Mouse (Mus musculus) hindbrain, postnatal 0 days (tissue): ENCODE measurements at regions not wholly inside any gene's neighbourhood (a gene's known extent, or its start where the extent isn't known, plus 50 kb on each side); places are given as distances from the start of the nearest gene placed in this dataset.

ENCODE experiments used
- ATAC-seq: fragments of 200-750 bp; cut with Nextera tagmentation; 2 replicates; pipeline ENCODE4 v1.8.0; 2017; ENCODE audit warnings: mild to moderate bottlenecking, moderate TSS enrichment, moderate library complexity
- DNase-seq: peaks from one replicate; pipeline ENCODE4 v3.0.0-alpha.2; 2015; ENCODE audit warnings: low spot score
- H3K27ac ChIP-seq: fragments of 300-500 bp; sonication (generic); 2 replicates; pipeline ENCODE4 v1.5.1; 2014; ENCODE audit warnings: mild to moderate bottlenecking
- H3K27me3 ChIP-seq: fragments of 300-500 bp; sonication (generic); 2 replicates; pipeline ENCODE4 v1.6.1; 2014; ENCODE audit warnings: low read length, mixed read lengths; ENCODE audit not compliant: insufficient read depth
- H3K36me3 ChIP-seq: fragments of 300-500 bp; sonication (generic); 2 replicates; pipeline ENCODE4 v1.6.1; 2014; ENCODE audit warnings: low read length, mixed read lengths; ENCODE audit not compliant: insufficient read depth
- H3K4me1 ChIP-seq: fragments of 300-500 bp; sonication (generic); 2 replicates; pipeline ENCODE4 v1.6.1; 2014; ENCODE audit warnings: antibody characterized with exemption, low read length, mixed read lengths; ENCODE audit not compliant: insufficient read depth
- H3K4me2 ChIP-seq: fragments of 300-500 bp; sonication (generic); 2 replicates; pipeline ENCODE4 v1.6.1; 2014; ENCODE audit warnings: low read depth, mild to moderate bottlenecking, low read length, moderate library complexity, mixed read lengths
- H3K4me3 ChIP-seq: fragments of 300-500 bp; sonication (generic); 2 replicates; pipeline ENCODE4 v1.5.1; 2014; ENCODE audit warnings: low read length
- H3K9ac ChIP-seq: fragments of 300-500 bp; sonication (generic); replicated peaks from 2 replicates; pipeline ENCODE4 v1.6.1; 2014; ENCODE audit warnings: mild to moderate bottlenecking, low read length, moderate library complexity, mixed read lengths
- H3K9me3 ChIP-seq: fragments of 300-500 bp; sonication (generic); 2 replicates; pipeline ENCODE4 v1.6.1; 2016; ENCODE audit warnings: low read length, mixed read lengths
- CTCF ChIP-seq: IDR thresholded peaks from 2 replicates; pipeline ENCODE4 v1.5.1; 2016; ENCODE audit warnings: antibody characterized with exemption, control low read depth, low read depth
- WGBS: fragments of 180-500 bp; shearing (Covaris S2); extraction: QIAGEN DNeasy Blood & Tissue Kit; methylation state at CpG from one replicate; pipeline ENCODE4 v1.1.7; 2014; 5-methylcytosine and 5-hydroxymethylcytosine counted together

- H3K27me3 ChIP-seq: no peaks in the 10 kb centered on the region
- no peak overlapping the region for H3K27ac ChIP-seq
- no peak overlapping the region for H3K4me2 ChIP-seq
- no peaks in the 10 kb centered on the region for H3K4me1 ChIP-seq
- TF ChIP-seq CTCF: no peak
- 39% methylated on average over 3 of the region's 3 CpGs for WGBS
- ATAC-seq: no peak
- no peaks in the 10 kb centered on the region for H3K9me3 ChIP-seq
- no peak for DNase-seq
- no peaks in the 10 kb centered on the region for H3K36me3 ChIP-seq
- H3K4me3 ChIP-seq: no peak overlapping the region
- no peak overlapping the region for H3K9ac ChIP-seq
Measured at GRCm38 (mm10) chr9:49998101-49998500, 199.4 kb upstream of the Ncam1 start.

GRCm38 (mm10) chr9:49989464-49990271 lies 190.9 kb upstream of the Ncam1 start:
- Histone ChIP-seq H3K4me3 (0 out of 2 replicates have a peak overlapping the region, but pooled peaks have one; percentile 1), H3K27ac (peak overlapping the region; percentile 3; the same call in 1 of the 2 replicates), H3K4me2 (peak overlapping the region; percentile 43)

GRCm38 (mm10) chr9:49988064-49988463 lies 189.3 kb upstream of the Ncam1 start:
- DNase-seq (no peak), ATAC-seq (no peak)
- H3K36me3 ChIP-seq: no peaks in the 10 kb centered on the region
- TF ChIP-seq CTCF: no peak
- H3K27ac ChIP-seq: no peak overlapping the region
- no peak overlapping the region for H3K4me2 ChIP-seq
- H3K4me1 ChIP-seq: peaks cover 11% of the 10 kb centered on the region; the same call in 1 of the 2 replicates
- H3K9ac ChIP-seq: no peak overlapping the region
- H3K4me3 ChIP-seq: no peak overlapping the region
- no peaks in the 10 kb centered on the region for H3K9me3 ChIP-seq
- 53% methylated on average over 5 of the region's 5 CpGs for WGBS
- no peaks in the 10 kb centered on the region for H3K27me3 ChIP-seq

More at GRCm38 (mm10) chr9:49989464-49990271, 190.9 kb upstream of the Ncam1 start:
- H3K36me3 ChIP-seq: no peaks in the 10 kb centered on the region
- DNase-seq (peak; percentile 89), ATAC-seq (peak; percentile 87)
- H3K27me3 ChIP-seq: no peaks in the 10 kb centered on the region
- peaks cover 11% of the 10 kb centered on the region; the same call in 1 of the 2 replicates for H3K4me1 ChIP-seq
- H3K9ac ChIP-seq: no peak overlapping the region
- WGBS: 26% methylated on average over 14 of the region's 14 CpGs
- no peaks in the 10 kb centered on the region for H3K9me3 ChIP-seq
- TF ChIP-seq CTCF: no peak

- H3K36me3 ChIP-seq: no peaks in the 10 kb centered on the region
- TF ChIP-seq CTCF: no peak
- no peaks in the 10 kb centered on the region for H3K9me3 ChIP-seq
- H3K4me3 ChIP-seq: no peak overlapping the region
- ATAC-seq (no peak), DNase-seq (no peak)
- H3K9ac ChIP-seq: no peak overlapping the region
- H3K4me2 ChIP-seq: no peak overlapping the region
- H3K27me3 ChIP-seq: no peaks in the 10 kb centered on the region
- H3K27ac ChIP-seq: no peak overlapping the region
- peaks cover 11% of the 10 kb centered on the region; the same call in 1 of the 2 replicates for H3K4me1 ChIP-seq
Measured at GRCm38 (mm10) chr9:49987481-49987880, 188.8 kb upstream of the Ncam1 start.

- Histone ChIP-seq H3K9ac (no peak overlapping the region), H3K4me2 (no peak overlapping the region), H3K4me3 (no peak overlapping the region), H3K9me3 (no peaks in the 10 kb centered on the region), H3K36me3 (no peaks in the 10 kb centered on the region), H3K27me3 (no peaks in the 10 kb centered on the region), H3K27ac (no peak overlapping the region), H3K4me1 (peaks cover 17% of the 10 kb centered on the region)
- peak; percentile 61 for ATAC-seq
- peak; percentile 81 for DNase-seq
- 42% methylated on average over 7 of the region's 7 CpGs for WGBS
- no peak for TF ChIP-seq CTCF
Measured at GRCm38 (mm10) chr9:49980344-49981207, 181.9 kb upstream of the Ncam1 start.

- no peak overlapping the region for H3K4me3 ChIP-seq
- H3K27ac ChIP-seq: 0 out of 2 replicates have a peak overlapping the region, but pooled peaks have one; percentile 41
- peaks cover 17% of the 10 kb centered on the region for H3K4me1 ChIP-seq
- H3K9me3 ChIP-seq: no peaks in the 10 kb centered on the region
- H3K27me3 ChIP-seq: no peaks in the 10 kb centered on the region
- H3K9ac ChIP-seq: no peak overlapping the region
- no peak for TF ChIP-seq CTCF
- DNase-seq (peak; percentile 91), ATAC-seq (peak; percentile 76)
- H3K36me3 ChIP-seq: no peaks in the 10 kb centered on the region
- H3K4me2 ChIP-seq: peak overlapping the region; percentile 22
- WGBS: 21% methylated on average over 11 of the region's 11 CpGs
Measured at GRCm38 (mm10) chr9:49975938-49976671, 177.4 kb upstream of the Ncam1 start.
